Mouse (Mus musculus) neural tube, embryonic 13.5 days (tissue): ENCODE measurements at regions not wholly inside any gene's neighbourhood (a gene's known extent, or its start where the extent isn't known, plus 50 kb on each side); places are given as distances from the start of the nearest gene placed in this dataset.

Source experiments
- ATAC-seq: fragments of 200-750 bp; cut with Nextera tagmentation; 2 replicates; pipeline ENCODE4 v1.8.0; 2017; ENCODE audit warnings: low read depth, mild to moderate bottlenecking, moderate TSS enrichment, moderate library complexity
- H3K27ac ChIP-seq: fragments of 300-500 bp; sonication (generic); replicated peaks from 2 replicates; pipeline ENCODE4 v1.5.1; 2015; ENCODE audit warnings: moderate library complexity, mild to moderate bottlenecking, inconsistent platforms
- H3K27me3 ChIP-seq: fragments of 300-500 bp; sonication (generic); 2 replicates; pipeline ENCODE4 v1.6.1; 2015; ENCODE audit warnings: mild to moderate bottlenecking, inconsistent platforms
- H3K36me3 ChIP-seq: fragments of 300-500 bp; sonication (generic); 2 replicates; pipeline ENCODE4 v1.6.1; 2015; ENCODE audit warnings: mild to moderate bottlenecking, inconsistent platforms
- H3K4me1 ChIP-seq: fragments of 300-500 bp; sonication (generic); replicated peaks from 2 replicates; pipeline ENCODE4 v1.6.1; 2015; ENCODE audit warnings: inconsistent platforms
- H3K4me2 ChIP-seq: fragments of 300-500 bp; sonication (generic); 2 replicates; pipeline ENCODE4 v1.6.1; 2015; ENCODE audit warnings: inconsistent platforms, mild to moderate bottlenecking, moderate library complexity
- H3K4me3 ChIP-seq: fragments of 300-500 bp; sonication (generic); 2 replicates; pipeline ENCODE4 v1.5.1; 2015; ENCODE audit warnings: mild to moderate bottlenecking, inconsistent platforms
- H3K9ac ChIP-seq: fragments of 300-500 bp; sonication (generic); 2 replicates; pipeline ENCODE4 v1.6.1; 2015; ENCODE audit warnings: moderate library complexity, mild to moderate bottlenecking, inconsistent platforms
- H3K9me3 ChIP-seq: fragments of 300-500 bp; sonication (generic); 2 replicates; pipeline ENCODE4 v1.6.1; 2016; ENCODE audit warnings: inconsistent platforms
- WGBS: fragments of 180-500 bp; shearing (Covaris S2); methylation state at CpG from one replicate; pipeline ENCODE4 v1.1.7; 2015; 5-methylcytosine and 5-hydroxymethylcytosine counted together

DNA sequence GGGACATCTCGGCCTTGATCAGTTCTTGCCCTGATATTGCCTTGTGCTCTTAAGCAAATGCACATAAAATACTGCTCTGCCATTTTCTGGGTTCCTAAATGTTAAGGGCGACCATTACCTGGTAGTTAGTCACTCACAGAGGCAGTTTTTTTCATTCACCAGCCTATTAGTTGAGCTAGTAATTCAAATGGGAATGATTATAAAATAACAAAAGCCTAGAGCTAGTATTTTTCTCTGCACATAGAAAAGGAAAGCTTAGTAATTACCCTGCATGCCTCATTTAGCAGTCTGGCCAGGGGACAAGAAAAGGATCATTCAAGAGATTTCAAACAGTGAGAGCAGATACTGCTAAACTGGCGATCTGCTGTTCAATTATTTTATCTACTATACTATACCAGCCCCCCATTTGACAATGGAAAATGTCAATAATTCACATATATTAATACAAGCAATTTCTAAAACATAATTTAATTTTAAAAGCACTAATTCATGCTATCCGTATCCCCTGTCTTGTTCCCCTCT, 645.1 kb downstream of the Pdha2 start:
- H3K4me3 ChIP-seq: no peak overlapping the region
- no peaks in the 10 kb centered on the region for H3K9me3 ChIP-seq
- no peak overlapping the region for H3K9ac ChIP-seq
- no peaks in the 10 kb centered on the region for H3K36me3 ChIP-seq
- H3K27ac ChIP-seq: no peak overlapping the region
- WGBS: 56% methylated on average over 4 of the region's 4 CpGs
- H3K4me2 ChIP-seq: no peak overlapping the region
- no peaks in the 10 kb centered on the region for H3K4me1 ChIP-seq
- no peak for ATAC-seq
- H3K27me3 ChIP-seq: no peaks in the 10 kb centered on the region

DNA sequence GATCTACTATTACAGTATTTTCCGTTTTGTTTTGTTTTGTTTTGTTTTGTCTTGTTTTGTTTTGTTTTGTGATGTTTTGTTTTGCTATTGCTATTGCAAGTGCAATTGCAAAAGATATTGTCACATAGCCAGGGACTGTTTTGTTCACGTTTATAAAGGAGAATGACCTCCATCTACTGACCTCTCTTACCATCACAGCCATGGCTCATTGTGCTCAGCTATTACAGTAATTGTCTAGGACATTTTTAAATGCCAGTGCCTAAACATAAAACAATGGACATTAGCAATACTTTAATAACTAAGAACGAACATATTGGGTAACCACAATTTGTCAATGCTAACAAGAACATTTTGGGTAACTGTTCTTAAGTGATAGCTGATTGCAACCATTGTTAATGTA, 657.4 kb downstream of the Pdha2 start:
- no peaks in the 10 kb centered on the region for H3K9me3 ChIP-seq
- H3K4me3 ChIP-seq: no peak overlapping the region
- H3K4me2 ChIP-seq: no peak overlapping the region
- no peak overlapping the region for H3K27ac ChIP-seq
- no peaks in the 10 kb centered on the region for H3K36me3 ChIP-seq
- ATAC-seq: no peak
- no peak overlapping the region for H3K9ac ChIP-seq
- 72% methylated on average over 3 of the region's 3 CpGs for WGBS
- no peaks in the 10 kb centered on the region for H3K27me3 ChIP-seq
- H3K4me1 ChIP-seq: no peaks in the 10 kb centered on the region

DNA sequence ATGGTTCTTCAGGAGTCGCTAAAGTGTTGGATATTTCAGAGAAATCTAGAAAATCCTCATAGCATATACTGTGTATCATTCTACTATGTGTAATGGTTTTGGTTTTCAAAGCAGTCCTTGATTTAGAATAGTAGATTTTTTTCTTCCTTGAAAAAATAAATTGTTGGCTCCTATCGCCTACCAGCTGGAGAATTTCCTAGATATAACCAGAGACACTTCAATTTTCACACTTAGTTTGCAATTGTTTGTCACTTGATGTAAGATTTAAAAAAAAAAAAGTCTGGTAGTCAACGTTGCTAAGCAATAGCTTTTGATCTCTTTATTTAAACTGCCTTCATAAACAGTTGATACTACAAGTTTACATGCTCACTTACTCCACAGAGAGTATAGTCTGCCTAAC, 663.7 kb downstream of the Pdha2 start:
- Histone ChIP-seq H3K27me3 (no peaks in the 10 kb centered on the region), H3K27ac (no peak overlapping the region), H3K4me2 (no peak overlapping the region), H3K9ac (no peak overlapping the region), H3K4me3 (no peak overlapping the region), H3K4me1 (no peaks in the 10 kb centered on the region), H3K9me3 (no peaks in the 10 kb centered on the region), H3K36me3 (no peaks in the 10 kb centered on the region)
- WGBS: 86% methylated on average over 3 of the region's 3 CpGs
- no peak for ATAC-seq

DNA sequence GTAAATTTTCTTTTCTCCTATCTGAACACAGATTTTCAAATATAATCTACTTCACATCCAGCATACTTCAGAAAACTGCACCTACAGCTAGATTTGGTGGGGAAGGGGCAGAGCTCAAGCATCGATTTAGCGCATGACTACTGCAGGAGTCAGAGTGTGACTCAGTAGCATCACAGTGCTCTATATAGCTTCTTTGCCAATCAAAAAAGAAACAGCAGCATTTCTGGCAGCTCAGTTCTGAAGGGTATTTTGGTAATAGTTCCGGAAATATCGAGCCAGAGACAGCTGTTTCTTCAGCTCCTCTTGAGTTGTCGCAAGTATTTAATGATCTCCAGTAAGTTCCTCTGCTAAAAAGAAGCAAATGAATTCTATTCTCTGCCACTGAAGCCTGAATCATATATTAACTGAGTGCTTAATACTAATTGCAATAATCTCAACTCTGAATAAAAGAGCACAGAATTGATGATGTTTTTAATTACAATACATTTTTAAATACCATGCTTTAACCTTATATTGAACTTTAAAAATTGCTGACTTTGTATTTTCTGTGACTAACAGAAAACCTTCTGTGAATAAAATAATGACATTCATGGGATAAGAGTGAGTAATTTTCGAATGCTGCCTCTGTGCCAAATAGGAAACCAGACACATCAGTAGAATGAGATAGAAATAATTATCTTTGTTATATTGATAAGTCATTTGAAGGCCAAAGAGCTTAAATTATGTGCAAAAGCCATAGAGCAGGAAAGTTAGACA, 680.2 kb downstream of the Pdha2 start:
- Histone ChIP-seq H3K27me3 (no peaks in the 10 kb centered on the region), H3K9me3 (no peaks in the 10 kb centered on the region), H3K36me3 (no peaks in the 10 kb centered on the region), H3K4me1 (no peaks in the 10 kb centered on the region), H3K9ac (no peak overlapping the region), H3K4me2 (no peak overlapping the region), H3K27ac (no peak overlapping the region), H3K4me3 (no peak overlapping the region)
- WGBS: 83% methylated on average over 6 of the region's 6 CpGs
- no peak for ATAC-seq

DNA sequence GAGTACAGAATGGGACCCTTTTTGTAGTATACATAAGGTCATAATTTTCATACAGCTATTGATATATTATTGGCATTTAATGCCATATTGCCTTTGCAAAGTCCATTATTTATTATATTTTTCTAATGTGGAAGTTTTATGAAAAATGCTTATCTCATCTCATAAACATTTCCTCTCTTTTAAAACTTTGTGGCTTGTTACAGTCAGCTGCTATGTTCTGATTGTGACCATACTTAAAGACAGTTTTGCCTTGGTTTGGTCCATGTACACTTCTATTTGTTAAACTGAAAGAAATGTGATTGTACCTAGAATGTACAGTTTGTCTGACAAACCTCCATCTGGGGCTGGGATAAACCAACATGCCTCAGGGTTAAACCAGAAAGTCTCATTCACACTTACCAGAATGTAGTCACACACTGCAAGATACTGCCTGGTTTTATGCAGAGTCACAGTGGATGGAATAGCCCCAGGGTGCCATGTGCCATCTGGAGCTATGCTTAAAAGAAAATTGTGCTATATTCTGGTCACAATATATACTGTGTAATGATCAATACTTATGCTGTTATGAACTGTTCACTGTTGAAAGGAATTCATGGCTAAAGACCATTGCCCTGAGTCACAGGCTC, 690.4 kb downstream of the Pdha2 start:
- Histone ChIP-seq H3K9me3 (no peaks in the 10 kb centered on the region), H3K27ac (no peak overlapping the region), H3K9ac (no peak overlapping the region), H3K27me3 (no peaks in the 10 kb centered on the region), H3K4me3 (no peak overlapping the region), H3K4me1 (no peaks in the 10 kb centered on the region), H3K4me2 (no peak overlapping the region), H3K36me3 (no peaks in the 10 kb centered on the region)
- no peak for ATAC-seq

DNA sequence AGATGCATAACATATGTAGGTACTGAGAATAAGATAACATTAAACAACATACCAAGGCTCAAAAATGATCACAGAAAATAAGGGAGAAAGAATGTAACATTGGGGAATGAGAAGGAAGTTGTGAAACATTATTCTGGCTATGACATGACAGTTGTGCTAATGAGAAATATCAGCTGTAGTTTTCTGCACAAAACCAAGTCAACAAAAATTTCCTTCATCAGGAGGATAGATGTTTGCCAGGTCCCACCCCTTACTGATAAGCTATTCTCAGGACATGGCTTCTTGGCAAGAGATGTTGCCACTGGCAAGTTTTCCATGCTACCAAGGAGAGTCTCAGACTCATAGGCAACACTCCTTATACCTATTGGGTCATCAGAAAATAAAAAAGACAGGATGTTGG, 701.3 kb downstream of the Pdha2 start:
- no peaks in the 10 kb centered on the region for H3K27me3 ChIP-seq
- no peak overlapping the region for H3K9ac ChIP-seq
- no peak overlapping the region for H3K27ac ChIP-seq
- H3K36me3 ChIP-seq: no peaks in the 10 kb centered on the region
- no peak overlapping the region for H3K4me2 ChIP-seq
- H3K4me1 ChIP-seq: no peaks in the 10 kb centered on the region
- H3K4me3 ChIP-seq: no peak overlapping the region
- H3K9me3 ChIP-seq: no peaks in the 10 kb centered on the region
- ATAC-seq: no peak

DNA sequence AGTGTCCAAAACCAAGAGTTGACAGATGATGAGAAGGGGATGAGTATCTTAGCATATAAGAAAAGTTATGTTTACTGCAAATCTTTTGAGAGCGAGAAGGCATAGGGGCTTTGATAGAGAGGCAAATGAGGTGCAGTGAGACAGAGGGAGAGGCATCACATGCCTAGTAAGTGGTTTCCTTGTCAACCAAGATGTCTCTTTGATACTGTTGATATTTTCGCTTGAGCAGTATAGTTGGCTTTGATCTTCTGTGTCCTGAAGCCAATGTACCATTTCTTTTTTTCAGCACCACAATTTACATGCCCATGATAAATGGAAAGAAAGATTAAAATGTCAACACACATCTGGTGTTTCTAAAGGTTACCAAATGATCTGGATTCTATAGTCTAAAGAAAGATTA, 702.1 kb downstream of the Pdha2 start:
- Histone ChIP-seq H3K4me1 (no peaks in the 10 kb centered on the region), H3K27me3 (no peaks in the 10 kb centered on the region), H3K9ac (no peak overlapping the region), H3K9me3 (no peaks in the 10 kb centered on the region), H3K27ac (no peak overlapping the region), H3K4me2 (no peak overlapping the region), H3K4me3 (no peak overlapping the region), H3K36me3 (no peaks in the 10 kb centered on the region)
- no peak for ATAC-seq
- 79% methylated on average over 2 of the region's 2 CpGs for WGBS

DNA sequence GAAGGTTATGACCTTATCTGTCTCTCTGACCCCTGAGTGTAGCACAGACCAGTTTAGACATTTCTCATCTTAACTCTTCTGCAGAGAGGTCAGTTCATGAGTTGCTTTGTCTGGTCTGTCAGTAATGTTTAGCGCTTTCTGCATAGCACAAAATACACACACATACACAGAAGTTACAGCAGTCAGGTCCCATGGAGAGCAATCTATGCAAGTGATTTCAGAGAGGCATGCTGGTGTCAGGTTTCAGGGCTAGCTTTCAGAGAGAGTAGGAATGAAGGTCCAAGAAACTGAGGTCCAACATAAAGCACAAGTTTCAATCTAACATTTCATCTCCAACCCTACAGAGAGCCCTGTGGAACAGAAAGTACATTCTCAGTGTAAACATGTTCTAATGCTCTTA, 718.0 kb downstream of the Pdha2 start:
- H3K4me1 ChIP-seq: no peaks in the 10 kb centered on the region
- H3K36me3 ChIP-seq: no peaks in the 10 kb centered on the region
- no peak overlapping the region for H3K4me2 ChIP-seq
- WGBS: 70% methylated on average over 1 of the region's 1 CpGs
- H3K27me3 ChIP-seq: no peaks in the 10 kb centered on the region
- no peak for ATAC-seq
- H3K27ac ChIP-seq: no peak overlapping the region
- H3K9ac ChIP-seq: no peak overlapping the region
- H3K4me3 ChIP-seq: no peak overlapping the region
- no peaks in the 10 kb centered on the region for H3K9me3 ChIP-seq

DNA sequence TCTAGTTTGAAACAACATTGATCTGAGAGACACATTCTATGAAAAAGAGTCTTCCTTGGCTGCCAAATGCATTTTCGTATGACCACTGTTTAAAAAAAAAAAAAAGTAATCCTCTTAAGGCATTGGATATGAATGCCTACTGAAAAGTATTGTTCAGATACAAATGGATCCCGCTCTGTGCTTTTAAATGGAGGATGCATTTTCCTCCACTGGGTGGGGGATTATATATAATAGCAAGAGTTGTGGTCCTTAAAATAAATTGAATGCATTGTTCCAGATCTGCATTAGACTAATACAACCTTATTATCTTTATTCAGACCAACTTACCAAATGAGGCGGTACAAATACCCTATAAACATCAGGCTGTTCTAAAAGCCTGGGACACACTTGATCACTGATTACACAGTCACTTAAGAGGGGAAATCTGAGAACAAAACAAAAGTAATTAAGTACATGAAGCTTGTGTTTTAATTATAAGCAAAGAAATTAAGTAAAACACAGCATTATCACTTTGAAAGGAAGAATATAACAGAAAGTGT, 734.4 kb downstream of the Pdha2 start:
- Histone ChIP-seq H3K4me1 (no peaks in the 10 kb centered on the region), H3K27ac (no peak overlapping the region), H3K4me2 (no peak overlapping the region), H3K4me3 (no peak overlapping the region), H3K9ac (no peak overlapping the region), H3K27me3 (no peaks in the 10 kb centered on the region), H3K9me3 (no peaks in the 10 kb centered on the region), H3K36me3 (no peaks in the 10 kb centered on the region)
- WGBS: 39% methylated on average over 3 of the region's 3 CpGs
- 0 out of 2 replicates have a peak, but pooled peaks have one; percentile 36 for ATAC-seq

DNA sequence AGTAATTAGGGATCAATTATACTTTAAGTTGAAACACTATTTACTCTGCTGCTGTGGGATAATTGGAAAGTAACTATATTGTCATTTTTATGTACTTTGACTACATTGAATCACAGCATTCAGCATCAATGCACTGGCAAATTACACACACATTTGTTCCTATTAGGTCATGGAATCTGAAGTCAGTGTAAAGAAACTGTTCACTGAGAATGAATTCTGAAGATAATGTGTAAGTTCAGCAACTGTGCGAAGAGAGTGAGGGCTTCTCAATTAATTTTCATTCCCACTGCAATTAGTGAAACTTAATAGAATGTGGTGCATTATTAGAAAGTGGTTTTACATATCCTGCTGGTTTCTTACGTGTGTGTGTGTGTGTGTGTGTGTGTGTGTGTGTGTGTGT, 735.6 kb downstream of the Pdha2 start:
- ATAC-seq: no peak
- Histone ChIP-seq H3K4me3 (no peak overlapping the region), H3K4me1 (no peaks in the 10 kb centered on the region), H3K4me2 (no peak overlapping the region), H3K36me3 (no peaks in the 10 kb centered on the region), H3K9me3 (no peaks in the 10 kb centered on the region), H3K9ac (no peak overlapping the region), H3K27me3 (no peaks in the 10 kb centered on the region), H3K27ac (no peak overlapping the region)
- WGBS: 50% methylated on average over 2 of the region's 2 CpGs

DNA sequence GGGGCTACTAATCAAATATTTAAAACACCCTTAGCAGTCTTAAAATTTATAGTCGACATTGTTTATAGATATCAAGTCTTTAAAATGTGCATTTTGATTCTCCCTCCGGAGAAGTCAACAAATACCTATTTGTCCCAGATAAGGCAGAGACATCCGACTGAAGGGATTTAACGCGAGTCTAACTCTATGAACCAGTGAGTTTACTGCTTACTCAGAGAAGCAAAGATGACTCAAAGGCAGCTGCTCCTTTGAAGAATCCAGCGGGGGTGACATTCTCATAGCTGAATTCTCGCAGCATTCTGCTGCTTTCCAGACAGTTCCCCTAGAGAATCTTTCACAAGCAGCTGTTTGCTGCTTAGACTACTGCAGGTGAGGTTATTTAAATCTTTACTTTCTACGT, 759.6 kb downstream of the Pdha2 start:
- 48% methylated on average over 8 of the region's 8 CpGs for WGBS
- ATAC-seq: peak; percentile 59; the same call in 1 of the 2 replicates
- no peaks in the 10 kb centered on the region for H3K27me3 ChIP-seq
- H3K36me3 ChIP-seq: no peaks in the 10 kb centered on the region
- no peak overlapping the region for H3K4me2 ChIP-seq
- H3K9ac ChIP-seq: no peak overlapping the region
- H3K4me3 ChIP-seq: no peak overlapping the region
- H3K9me3 ChIP-seq: no peaks in the 10 kb centered on the region
- no peaks in the 10 kb centered on the region for H3K4me1 ChIP-seq
- no peak overlapping the region for H3K27ac ChIP-seq

DNA sequence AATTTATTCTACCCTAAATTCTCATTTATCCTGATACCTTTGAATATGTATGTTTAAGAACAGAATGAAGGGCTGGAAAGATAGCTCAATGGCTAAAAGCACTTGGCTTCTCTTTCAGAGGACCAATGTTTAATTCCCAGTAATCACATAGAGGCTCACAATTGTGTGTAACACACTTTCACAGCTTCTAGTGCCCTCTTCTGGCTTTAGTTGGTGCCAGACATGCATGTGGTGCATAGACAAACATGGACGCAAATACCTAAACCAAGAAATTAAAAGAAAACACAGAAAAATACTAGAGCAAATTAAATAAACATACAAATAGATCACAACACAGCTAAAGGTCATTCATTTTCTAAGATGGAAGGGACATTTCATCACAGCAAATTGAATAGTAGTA, 761.0 kb downstream of the Pdha2 start:
- Histone ChIP-seq H3K36me3 (no peaks in the 10 kb centered on the region), H3K27ac (no peak overlapping the region), H3K4me1 (no peaks in the 10 kb centered on the region), H3K27me3 (no peaks in the 10 kb centered on the region), H3K9me3 (no peaks in the 10 kb centered on the region), H3K9ac (no peak overlapping the region), H3K4me2 (no peak overlapping the region), H3K4me3 (no peak overlapping the region)
- 94% methylated on average over 1 of the region's 1 CpGs for WGBS
- ATAC-seq: no peak

DNA sequence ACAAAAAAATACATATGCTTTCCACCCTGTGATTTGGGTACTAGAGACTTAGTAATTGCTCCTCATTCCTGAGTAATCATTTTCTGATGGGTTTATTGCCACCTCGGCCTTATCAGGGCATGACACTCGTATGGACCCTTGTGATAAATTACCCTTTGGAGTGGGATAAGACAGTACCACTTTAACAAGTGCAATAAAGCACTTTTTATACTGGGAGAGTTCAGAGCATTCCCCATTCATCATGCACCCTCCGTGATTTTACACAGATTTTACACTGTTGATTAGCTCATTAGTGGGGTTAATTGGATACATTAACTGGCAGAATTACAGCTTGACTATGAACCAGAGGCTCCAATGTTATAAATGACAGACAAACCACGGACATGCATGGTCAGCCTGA, 802.9 kb downstream of the Pdha2 start:
- Histone ChIP-seq H3K36me3 (no peaks in the 10 kb centered on the region), H3K27ac (no peak overlapping the region), H3K9me3 (no peaks in the 10 kb centered on the region), H3K4me2 (no peak overlapping the region), H3K9ac (no peak overlapping the region), H3K4me3 (no peak overlapping the region), H3K27me3 (no peaks in the 10 kb centered on the region), H3K4me1 (no peaks in the 10 kb centered on the region)
- no peak for ATAC-seq
- WGBS: 42% methylated on average over 4 of the region's 4 CpGs
